Mouse (Mus musculus): Measurements from ENCODE around the gene Mrps6.
"Not testable (repeated sequence)": the region's sequence is repeated elsewhere in the genome, so short reads cannot be mapped to it uniquely, and the experiment has no call there.

Mrps6 gene

GRCm38 (mm10) chr16:92062832-92063231 is 4.8 kb downstream of the Mrps6 start:
- DNase-seq (ENCODE audit: low spot score in 2 of 2), result no peak

- DNase-seq (ENCODE audit: low spot score in 2 of 2), result no peak
Observed at GRCm38 (mm10) chr16:92064801-92065200, 6.7 kb downstream of the Mrps6 start.

DNA sequence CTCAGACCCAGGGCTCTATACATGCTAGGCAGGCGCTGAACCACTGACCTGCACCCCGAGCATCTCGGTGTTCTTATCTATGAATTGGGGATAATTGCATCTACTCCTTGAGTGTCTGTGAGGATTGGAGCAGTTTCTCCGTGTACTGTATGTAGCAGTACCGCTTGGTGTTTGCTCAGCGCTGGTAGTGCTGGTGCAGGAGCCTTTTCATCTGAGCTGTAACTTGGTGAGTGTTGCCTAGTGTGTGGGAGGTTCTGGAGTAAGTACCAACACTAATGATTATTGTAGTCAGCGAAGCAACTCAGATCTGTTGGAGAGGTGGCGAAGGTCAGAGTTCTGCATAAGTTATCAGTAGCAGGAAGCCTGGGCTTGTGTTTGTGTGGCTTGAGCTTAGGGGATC is 12.3 kb downstream of the Mrps6 start:
- DNase-seq (ENCODE audit: low spot score in 2 of 2), result no peak

GRCm38 (mm10) chr16:92076797-92077196 is 18.7 kb downstream of the Mrps6 start:
- DNase-seq (ENCODE audit: low spot score in 2 of 2), result no peak

DNA sequence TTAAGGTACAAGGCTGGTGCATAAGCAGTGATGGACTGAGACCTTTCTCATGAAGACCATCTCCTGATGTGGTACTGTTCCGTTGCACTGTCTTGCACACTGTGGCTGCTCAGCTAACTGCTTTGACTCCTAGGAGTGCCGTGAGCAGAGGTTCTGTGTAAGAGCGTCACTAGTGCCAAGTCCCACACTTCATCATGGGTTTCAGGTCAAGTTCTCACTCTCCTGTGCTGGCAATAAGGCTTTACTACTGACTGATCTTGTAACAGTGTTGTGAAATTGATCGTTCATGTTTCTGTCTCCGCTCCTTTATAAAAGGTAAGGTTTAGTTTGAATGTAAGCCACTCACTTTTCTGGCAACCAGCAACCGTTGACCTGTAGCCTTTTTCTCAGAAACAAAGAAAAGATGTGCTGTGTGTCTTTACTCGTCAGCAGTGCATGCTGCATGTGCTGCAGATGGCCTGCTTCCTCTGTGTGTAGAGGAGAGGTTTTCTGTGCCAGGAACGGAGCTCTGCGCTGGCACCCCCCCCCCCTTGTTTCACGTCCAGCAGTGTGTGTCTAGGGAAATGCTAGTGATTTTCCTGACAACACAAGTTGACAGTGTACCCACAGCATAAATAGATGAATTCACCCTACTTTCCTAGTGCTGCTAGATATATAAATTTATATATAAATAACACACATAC is 25.8 kb downstream of the Mrps6 start:
- no peak for DNase-seq (ENCODE audit: low spot score in 2 of 2)

GRCm38 (mm10) chr16:92089225-92089624 is 31.2 kb downstream of the Mrps6 start:
- DNase-seq (ENCODE audit: low spot score in 2 of 2), result no peak

DNA sequence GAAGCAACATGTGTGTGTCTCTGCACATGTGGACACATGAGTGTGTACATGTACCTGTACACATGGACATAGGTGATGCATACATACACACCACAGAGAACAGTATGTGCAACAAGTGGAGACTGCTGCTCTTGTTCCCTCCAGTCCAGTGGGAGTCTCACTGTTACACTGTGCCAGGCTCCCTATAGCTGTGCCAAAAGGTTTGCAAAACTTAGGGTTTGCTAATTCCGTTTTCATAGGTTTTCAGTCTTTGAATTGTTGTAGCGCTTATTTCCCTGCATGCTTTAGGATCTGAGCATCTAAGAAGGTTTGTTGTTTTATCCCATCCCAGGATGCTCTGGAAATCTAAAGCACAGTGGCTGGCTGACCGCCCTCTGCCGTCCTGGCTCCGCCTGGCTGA is 33.8 kb downstream of the Mrps6 start:
- no peak for DNase-seq (ENCODE audit: low spot score in 2 of 2)

GRCm38 (mm10) chr16:92098351-92099051 is 40.4 kb downstream of the Mrps6 start:
- DNase-seq (ENCODE audit: low spot score in 2 of 2), result no peak

- DNase-seq (ENCODE audit: low spot score in 2 of 2), result no peak
Observed at GRCm38 (mm10) chr16:92099598-92099997, 41.5 kb downstream of the Mrps6 start.

DNA sequence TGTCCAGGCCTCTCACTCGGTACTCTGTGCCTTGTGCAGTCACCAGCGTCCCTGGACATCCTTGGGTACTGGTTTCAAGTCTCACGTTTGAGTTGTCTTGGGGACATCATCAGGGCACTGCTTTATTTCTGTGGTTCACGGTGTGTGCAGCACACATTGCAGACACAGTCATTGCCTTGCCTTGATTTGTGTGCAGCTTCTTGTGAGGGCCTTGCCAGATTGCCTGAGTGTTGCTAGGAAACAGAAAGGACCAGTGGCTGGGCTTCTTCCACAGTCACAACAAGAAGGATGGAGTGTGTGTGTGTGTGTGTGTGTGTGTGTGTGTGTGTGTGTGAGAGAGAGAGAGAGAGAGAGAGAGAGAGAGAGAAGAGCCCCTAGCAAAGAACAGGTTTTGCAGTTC is 42.0 kb downstream of the Mrps6 start:
- DNase-seq (ENCODE audit: low spot score in 2 of 2), result peak; percentile 77 to 88

DNA sequence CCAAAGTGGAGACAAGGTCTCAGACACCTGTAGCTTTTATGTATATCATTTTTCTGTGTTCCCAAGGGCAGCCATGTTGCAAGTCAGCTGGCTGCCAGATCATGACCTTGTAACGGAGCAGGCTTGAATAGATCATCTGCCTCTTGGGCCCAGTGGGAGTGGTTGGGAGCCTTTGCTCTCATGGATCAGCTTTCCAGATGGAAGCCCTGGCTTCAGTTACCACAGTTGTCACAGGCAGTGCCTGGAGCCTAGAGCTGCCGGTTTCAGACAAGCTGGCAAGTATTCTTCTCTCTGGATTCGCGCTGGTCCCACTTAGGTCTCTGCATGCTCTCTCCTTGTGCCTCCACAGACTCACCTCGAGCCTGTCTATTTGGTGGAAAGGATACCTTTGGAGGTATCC is 44.0 kb downstream of the Mrps6 start:
- no peak for DNase-seq (ENCODE audit: low spot score in 2 of 2)

DNA sequence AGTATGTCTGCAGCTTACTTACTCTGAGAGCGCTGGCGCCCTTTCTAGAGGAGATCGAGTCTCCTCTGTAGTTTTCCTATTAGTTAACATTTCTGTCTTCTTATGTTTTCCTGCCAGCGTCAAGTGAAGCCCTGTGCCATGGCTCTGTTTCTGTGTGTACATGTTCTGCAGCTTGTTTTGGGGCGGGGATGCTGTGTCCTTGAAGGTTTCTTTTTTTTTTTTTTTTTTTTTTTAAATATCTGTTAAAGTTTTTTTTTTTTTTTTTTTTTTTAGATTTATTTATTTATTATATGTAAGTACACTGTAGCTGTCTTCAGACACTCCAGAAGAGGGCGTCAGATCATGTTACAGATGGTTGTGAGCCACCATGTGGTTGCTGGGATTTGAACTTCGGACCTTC is 44.9 kb downstream of the Mrps6 start:
- DNase-seq (ENCODE audit: low spot score in 2 of 2), result not testable (repeated sequence)

- no peak for DNase-seq (ENCODE audit: low spot score in 2 of 2)
Observed at GRCm38 (mm10) chr16:92103572-92104331, 45.7 kb downstream of the Mrps6 start.

GRCm38 (mm10) chr16:92104332-92104590 is 46.2 kb downstream of the Mrps6 start:
- DNase-seq (ENCODE audit: low spot score in 2 of 2), result no peak

DNA sequence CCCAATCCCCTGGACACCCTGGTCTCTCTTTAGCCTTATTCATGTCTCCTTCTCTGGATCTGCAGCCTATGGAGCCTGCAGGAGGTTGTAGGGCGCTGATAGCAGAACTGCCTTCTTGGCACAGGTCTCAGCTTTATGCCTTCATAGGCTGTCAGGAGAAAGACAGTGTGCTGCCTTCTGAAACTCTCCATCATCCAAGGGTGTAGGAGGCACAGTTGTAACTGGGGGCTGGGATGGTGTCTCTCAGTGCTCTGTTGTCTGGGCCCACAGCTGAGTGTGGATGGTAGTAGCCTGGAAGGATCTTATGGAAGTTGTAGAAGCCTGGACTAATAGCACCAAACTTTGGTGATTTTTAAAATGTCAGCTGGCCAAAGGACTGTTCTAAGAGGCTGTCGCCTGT is 46.9 kb downstream of the Mrps6 start:
- DNase-seq (ENCODE audit: low spot score in 2 of 2), result no peak

DNA sequence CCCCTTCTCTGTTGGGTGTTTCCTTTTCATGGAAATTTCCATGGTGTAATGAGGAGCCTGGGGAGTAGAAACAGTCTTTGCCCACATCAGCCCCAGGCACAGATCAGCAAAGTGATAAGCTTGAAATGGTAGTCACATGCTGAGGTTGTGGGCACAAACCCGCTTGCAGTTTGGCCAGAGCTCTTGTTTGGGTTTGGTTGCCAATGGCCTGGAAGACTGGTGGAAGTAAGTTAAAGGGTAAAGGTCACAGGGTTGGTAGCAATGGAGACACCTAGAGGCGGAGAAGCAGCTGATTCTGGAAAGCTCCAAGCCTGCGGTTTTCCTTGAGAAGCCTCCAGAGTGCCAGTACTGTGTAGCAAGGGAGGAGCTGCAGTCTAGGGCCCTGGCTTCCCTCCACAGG is 47.6 kb downstream of the Mrps6 start:
- peak in 1 of 2 experiments; percentile 18 for DNase-seq (ENCODE audit: low spot score in 2 of 2)

DNA sequence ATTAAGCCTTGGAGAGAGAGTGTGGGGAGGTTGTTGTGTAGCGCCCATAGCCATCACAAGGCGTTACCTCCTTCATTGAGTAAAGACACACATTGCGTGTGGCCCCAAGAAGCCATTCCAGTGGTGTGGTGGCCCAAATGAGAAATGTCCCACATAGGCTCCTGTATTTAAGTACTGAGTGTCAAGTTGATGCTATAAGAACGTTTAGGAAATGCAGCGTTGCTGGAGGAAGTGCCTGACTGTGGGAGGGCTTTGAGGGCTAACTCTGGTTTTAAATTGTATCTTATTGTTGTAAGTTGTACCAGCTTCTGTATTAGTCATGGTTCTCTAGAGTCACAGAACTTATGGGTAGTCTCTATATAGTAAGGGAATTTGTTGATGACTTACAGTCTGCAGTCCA is 49.3 kb downstream of the Mrps6 start:
- no peak for DNase-seq (ENCODE audit: low spot score in 2 of 2)

GRCm38 (mm10) chr16:92114706-92115241 is 56.7 kb downstream of the Mrps6 start:
- peak in 1 of 2 experiments; percentile 59 for DNase-seq (ENCODE audit: low spot score in 2 of 2)

DNA sequence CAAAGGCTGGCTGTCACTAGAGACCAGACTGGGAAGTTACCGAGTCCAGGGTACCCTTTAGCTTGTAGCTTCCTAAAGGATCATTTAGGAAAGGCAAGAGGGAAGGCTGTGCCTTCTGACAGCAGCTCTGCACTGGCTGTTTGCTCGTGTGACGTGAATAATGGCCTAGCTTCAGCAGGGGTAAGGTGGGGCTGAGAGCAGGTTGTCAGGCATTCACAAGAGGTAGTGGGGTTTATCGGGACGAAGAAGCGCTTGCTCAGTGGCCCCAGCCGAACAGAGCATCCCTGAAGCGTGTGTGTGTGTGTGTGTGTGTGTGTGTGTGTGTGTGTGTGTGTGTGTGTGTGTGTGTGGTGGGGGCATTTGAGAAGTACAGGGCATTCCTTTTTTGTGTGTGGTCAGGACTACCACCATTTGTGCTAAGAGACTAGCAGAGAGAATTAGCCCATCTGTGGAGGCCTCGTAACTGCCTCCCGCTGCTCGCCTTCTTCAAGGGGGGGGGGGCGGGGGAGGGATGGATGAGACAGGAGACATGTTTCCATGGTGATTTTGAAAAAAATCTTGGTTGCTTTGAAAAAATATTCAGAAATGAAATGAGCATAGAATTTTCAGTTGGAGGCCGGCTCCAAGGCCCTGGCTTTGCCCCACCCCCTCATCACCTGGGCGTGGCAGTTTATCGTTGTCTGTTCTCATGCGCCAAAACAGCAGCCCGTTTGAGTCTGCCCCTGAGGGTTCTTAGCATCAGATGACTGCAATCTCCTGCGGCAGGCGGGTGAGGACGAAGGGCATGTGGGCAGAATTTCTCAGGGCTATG is 57.7 kb downstream of the Mrps6 start:
- DNase-seq (ENCODE audit: low spot score in 2 of 2), result peak; percentile 74 to 80

DNA sequence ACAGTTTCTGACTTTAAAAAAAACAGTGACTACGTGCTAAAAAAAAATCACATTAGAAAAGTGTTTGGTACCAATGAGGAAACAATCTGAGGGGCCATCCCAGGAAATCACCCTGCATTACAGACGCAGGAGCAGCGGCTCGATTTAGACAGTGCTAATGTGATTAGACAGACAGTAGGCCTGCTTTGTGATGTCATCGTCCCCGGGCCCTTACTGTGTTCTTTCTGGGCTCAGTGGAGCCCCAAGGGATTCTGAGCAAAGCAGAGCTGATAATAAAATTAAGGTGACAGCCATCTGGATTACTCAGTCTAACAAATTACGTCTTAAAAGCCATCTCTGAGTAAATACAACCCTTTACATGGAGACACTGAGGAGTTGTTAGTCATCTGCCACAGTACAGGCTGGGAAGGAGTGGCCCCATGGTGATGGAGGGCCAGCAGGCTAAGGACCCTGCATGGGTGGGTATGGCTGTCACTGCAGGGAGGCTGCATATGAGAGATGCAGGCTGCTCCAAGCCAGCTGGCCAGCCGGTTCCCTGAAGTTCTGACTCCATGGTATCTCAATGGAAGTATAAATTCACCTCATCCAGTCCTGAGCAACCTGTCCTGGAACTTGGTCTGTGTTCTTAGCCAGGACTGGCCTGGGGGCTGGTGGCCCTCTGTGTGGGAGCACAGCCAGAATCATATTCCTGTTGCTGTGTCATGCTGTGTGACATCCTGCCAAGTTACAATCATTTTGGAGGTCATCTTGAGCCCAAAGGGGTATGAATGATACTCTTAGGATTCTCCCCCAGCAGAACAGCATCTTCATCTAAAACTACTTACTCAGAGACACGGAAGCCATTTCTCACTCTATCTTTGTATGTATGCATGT is 59.5 kb downstream of the Mrps6 start:
- DNase-seq (ENCODE audit: low spot score in 2 of 2), result no peak

GRCm38 (mm10) chr16:92119013-92119515 is 61.0 kb downstream of the Mrps6 start:
- DNase-seq (ENCODE audit: low spot score in 2 of 2), result no peak
